Mouse (Mus musculus): Measurements from ENCODE around the gene Ralgps1.

DNA sequence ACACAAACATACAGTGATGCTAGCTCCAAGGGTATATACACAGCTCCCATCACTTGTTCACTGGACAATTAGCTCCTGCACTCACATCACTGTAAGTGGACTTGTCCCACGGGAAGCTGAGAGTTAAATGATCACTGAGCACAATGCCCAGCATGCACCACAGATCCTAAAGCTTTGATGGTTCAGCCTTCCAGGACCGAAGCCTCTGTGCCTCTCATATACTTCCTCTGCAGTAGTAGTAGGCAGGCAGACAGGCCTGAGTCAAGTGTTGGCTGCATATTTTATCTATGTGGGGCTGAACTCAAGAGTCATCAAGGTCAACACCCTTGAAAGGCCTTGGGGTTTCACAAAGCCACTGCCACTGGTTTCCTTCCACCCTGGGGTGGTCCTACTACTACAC lies 49.6 kb downstream of the Ralgps1 start:
- TF ChIP-seq EP300 (optimal IDR thresholded peaks at IDR 0.05) (no peak), CTCF (IDR thresholded peaks at IDR 0.05; ENCODE audit: low read depth) (no peak)
